Mouse (Mus musculus) small intestine, adult 2 months (tissue): ENCODE data around the gene Rdm1. TPM values are rescaled to one million over a fixed set of nuclear protein-coding genes. Genes with fewer than 3 reads are reported as not detected.
A peak's percentile ranks its signal among the peaks of the same experiment; 100 is the strongest.
"Not testable (repeated sequence)": the region's sequence is repeated elsewhere in the genome, so short reads cannot be mapped to it uniquely, and the experiment has no call there.

ENCODE experiments used
- H3K27ac ChIP-seq: fragments of 200-500 bp; 2 replicates; pipeline ENCODE4 v1.5.1; 2012; ENCODE audit warnings: low read depth, low read length, control low read depth, inconsistent platforms; ENCODE audit not compliant: insufficient read depth
- H3K27me3 ChIP-seq: fragments of 200-500 bp; 2 replicates; pipeline ENCODE4 v1.6.1; 2012; ENCODE audit warnings: mild to moderate bottlenecking, moderate library complexity, low read length, inconsistent platforms; ENCODE audit not compliant: control insufficient read depth, insufficient read depth
- H3K36me3 ChIP-seq: fragments of 200-500 bp; 2 replicates; pipeline ENCODE4 v1.6.1; 2012; ENCODE audit warnings: mild to moderate bottlenecking, low read length, control low read depth, inconsistent platforms; ENCODE audit not compliant: control insufficient read depth, insufficient read depth
- H3K4me1 ChIP-seq: fragments of 200-500 bp; 2 replicates; pipeline ENCODE4 v1.6.1; 2012; ENCODE audit warnings: low read length, inconsistent platforms, mixed read lengths; ENCODE audit not compliant: control insufficient read depth, insufficient read depth, insufficient read length
- H3K4me3 ChIP-seq: fragments of 200-500 bp; 2 replicates; pipeline ENCODE4 v1.5.1; 2012; ENCODE audit warnings: low read depth, mild to moderate bottlenecking, control low read depth, inconsistent platforms, low read length, moderate library complexity
- CTCF ChIP-seq: fragments of 200-500 bp; IDR thresholded peaks from 2 replicates; pipeline ENCODE4 v1.5.1; 2012; ENCODE audit warnings: low read depth, mild to moderate bottlenecking, control low read depth, inconsistent platforms, low read length, moderate library complexity, mixed read lengths; ENCODE audit not compliant: insufficient replicate concordance, insufficient read length; ENCODE audit errors: extremely low read depth
- POLR2A ChIP-seq: fragments of 200-500 bp; IDR thresholded peaks from 2 replicates; pipeline ENCODE4 v1.6.1; 2012; ENCODE audit warnings: low read depth, mild to moderate bottlenecking, control low read depth, inconsistent platforms, low read length, moderate library complexity
- WGBS: fragments of 180-500 bp; shearing (Covaris S2); methylation state at CpG from one replicate; pipeline ENCODE4 v1.1.7; 2018; 5-methylcytosine and 5-hydroxymethylcytosine counted together
- polyA plus RNA-seq: library from polyadenylated mRNA; depleted of rRNA; stranded (reverse); fragments of >200 nt; gene quantifications from 2 replicates; pipeline ENCODE4 v1.2.3, GENCODE M21; 2012

Gene Rdm1
- polyA plus RNA-seq, 1 experiment, result 12.4 TPM

- WGBS, result 94% methylated on average over 4 of the region's 4 CpGs
- no peaks in the 10 kb centered on the region for H3K36me3 ChIP-seq
- peaks cover 6% of the 10 kb centered on the region; the same call in 1 of the 2 replicates for H3K4me1 ChIP-seq
- H3K27ac ChIP-seq, result no peak overlapping the region
- H3K4me3 ChIP-seq, result no peak overlapping the region
- TF ChIP-seq POLR2A (no peak), CTCF (no peak)
- no peaks in the 10 kb centered on the region for H3K27me3 ChIP-seq
These were observed 29.4 kb downstream of the Rdm1 start for GRCm38 (mm10) chr11:101656356-101656755.

- Histone ChIP-seq H3K36me3 (no peaks in the 10 kb centered on the region), H3K27ac (peak overlapping the region; percentile 91), H3K27me3 (no peaks in the 10 kb centered on the region), H3K4me3 (peak overlapping the region; percentile 58; the same call in 1 of the 2 replicates), H3K4me1 (peaks cover 10% of the 10 kb centered on the region; the same call in 1 of the 2 replicates)
- 12% methylated on average over 3 of the region's 3 CpGs for WGBS
- TF ChIP-seq CTCF (no peak), POLR2A (no peak)
These were observed 30.5 kb downstream of the Rdm1 start for GRCm38 (mm10) chr11:101657528-101657885.

GRCm38 (mm10) chr11:101657886-101658750 is 31.1 kb downstream of the Rdm1 start:
- H3K4me1 ChIP-seq, result peaks cover 12% of the 10 kb centered on the region; the same call in 1 of the 2 replicates
- peak overlapping the region; percentile 58 for H3K4me3 ChIP-seq
- H3K27me3 ChIP-seq, H3K36me3 ChIP-seq: not testable (repeated sequence)
- WGBS, result under 1% methylated on average over 38 of the region's 40 CpGs
- H3K27ac ChIP-seq, result peak overlapping the region; percentile 91
- TF ChIP-seq POLR2A (peak; percentile 73; the same call in 1 of the 2 replicates), CTCF (peak; percentile 23; the same call in 1 of the 2 replicates)

GRCm38 (mm10) chr11:101658751-101659558 is 32.0 kb downstream of the Rdm1 start:
- TF ChIP-seq POLR2A (no peak), CTCF (no peak)
- Histone ChIP-seq H3K4me1 (peaks cover 15% of the 10 kb centered on the region; the same call in 1 of the 2 replicates), H3K36me3 (no peaks in the 10 kb centered on the region), H3K27me3 (no peaks in the 10 kb centered on the region), H3K4me3 (no peak overlapping the region), H3K27ac (peak overlapping the region; percentile 91)
- 22% methylated on average over 10 of the region's 10 CpGs for WGBS

- H3K36me3 ChIP-seq, result no peaks in the 10 kb centered on the region
- H3K4me3 ChIP-seq, result no peak overlapping the region
- 75% methylated on average over 7 of the region's 7 CpGs for WGBS
- TF ChIP-seq CTCF, result no peak
- TF ChIP-seq POLR2A, result no peak
- no peak overlapping the region for H3K27ac ChIP-seq
- H3K4me1 ChIP-seq, result peaks cover 15% of the 10 kb centered on the region; the same call in 1 of the 2 replicates
- H3K27me3 ChIP-seq, result no peaks in the 10 kb centered on the region
These were observed 34.2 kb downstream of the Rdm1 start for GRCm38 (mm10) chr11:101661191-101661590.

- Histone ChIP-seq H3K36me3 (peaks cover 4% of the 10 kb centered on the region), H3K27ac (no peak overlapping the region; the same call in 1 of the 2 replicates), H3K4me1 (peaks cover 16% of the 10 kb centered on the region), H3K27me3 (no peaks in the 10 kb centered on the region), H3K4me3 (no peak overlapping the region)
- 18% methylated on average over 5 of the region's 5 CpGs for WGBS
- TF ChIP-seq CTCF (no peak), POLR2A (no peak)
These were observed 34.8 kb downstream of the Rdm1 start for GRCm38 (mm10) chr11:101661786-101662185.
